Mouse (Mus musculus) cerebellum, adult 2 months (tissue): ENCODE results near the gene Dclk1. TPM values are rescaled to one million over a fixed set of nuclear protein-coding genes. Genes with fewer than 3 reads are reported as not detected.

ENCODE experiments used
- DNase-seq, 2 experiments: peaks; one replicate each; pipeline ENCODE4 v3.0.0; 2021
- H3K27ac ChIP-seq: fragments of 200-500 bp; 2 replicates; pipeline ENCODE4 v1.5.1; 2012; ENCODE audit warnings: low read length, control low read depth, inconsistent platforms; ENCODE audit not compliant: insufficient read depth
- H3K27me3 ChIP-seq: fragments of 200-500 bp; 2 replicates; pipeline ENCODE4 v1.6.1; 2012; ENCODE audit warnings: inconsistent platforms, mild to moderate bottlenecking, low read length, moderate library complexity; ENCODE audit not compliant: control insufficient read depth, insufficient read depth
- H3K4me1 ChIP-seq: fragments of 200-500 bp; 2 replicates; pipeline ENCODE4 v1.6.1; 2011; ENCODE audit warnings: low read length; ENCODE audit not compliant: control insufficient read depth, insufficient read depth
- H3K4me3 ChIP-seq: fragments of 200-500 bp; replicated peaks from 2 replicates; pipeline ENCODE3; 2011; ENCODE audit warnings: mild to moderate bottlenecking, low read depth, low read length, control low read depth; ENCODE audit not compliant: insufficient read depth
- CTCF ChIP-seq: fragments of 200-500 bp; IDR thresholded peaks from 2 replicates; pipeline ENCODE4 v1.5.1; 2011; ENCODE audit warnings: low read depth, mild to moderate bottlenecking, control low read depth, low read length, moderate library complexity, borderline replicate concordance; ENCODE audit not compliant: insufficient read depth
- POLR2A ChIP-seq: fragments of 200-500 bp; IDR thresholded peaks from 2 replicates; pipeline ENCODE4 v1.6.1; 2011; ENCODE audit warnings: low read length, control low read depth, borderline replicate concordance; ENCODE audit not compliant: insufficient read depth
- WGBS: fragments of 180-500 bp; shearing (Covaris S2); methylation state at CpG from one replicate; pipeline ENCODE4 v1.1.7; 2018; 5-methylcytosine and 5-hydroxymethylcytosine counted together
- polyA plus RNA-seq: library from polyadenylated mRNA; depleted of rRNA; stranded (reverse); fragments of >200 nt; gene quantifications from 2 replicates; pipeline ENCODE4 v1.2.3, GENCODE M21; 2012

The Dclk1 gene
- polyA plus RNA-seq, 1 experiment = 125 TPM

- H3K4me3 ChIP-seq = no peak overlapping the region
- DNase-seq = no peak
- TF ChIP-seq CTCF (no peak), POLR2A (no peak)
- H3K4me1 ChIP-seq = peaks cover 5% of the 10 kb centered on the region; the same call in 1 of the 2 replicates
- H3K27ac ChIP-seq = no peak overlapping the region
- no peaks in the 10 kb centered on the region for H3K27me3 ChIP-seq
- WGBS = 80% methylated on average over 17 of the region's 17 CpGs
Measured at GRCm38 (mm10) chr3:55517454-55518014, 275.4 kb downstream of the Dclk1 start.

GRCm38 (mm10) chr3:55520240-55521180 is 278.3 kb downstream of the Dclk1 start:
- H3K27me3 ChIP-seq = no peaks in the 10 kb centered on the region
- no peak overlapping the region for H3K4me3 ChIP-seq
- DNase-seq = peak; percentile 87 to 88
- WGBS = 5% methylated on average over 12 of the region's 12 CpGs
- peaks cover 19% of the 10 kb centered on the region for H3K4me1 ChIP-seq
- TF ChIP-seq CTCF (peak; percentile 90), POLR2A (no peak)
- no peak overlapping the region for H3K27ac ChIP-seq

- Histone ChIP-seq H3K4me3 (no peak overlapping the region), H3K27ac (peak overlapping the region; percentile 24; the same call in 1 of the 2 replicates), H3K4me1 (peaks cover 19% of the 10 kb centered on the region), H3K27me3 (no peaks in the 10 kb centered on the region)
- no peak for TF ChIP-seq POLR2A
- no peak for TF ChIP-seq CTCF
- 24% methylated on average over 8 of the region's 8 CpGs for WGBS
- peak in 1 of 2 experiments; percentile 58 for DNase-seq
Measured at GRCm38 (mm10) chr3:55521776-55522175, 279.6 kb downstream of the Dclk1 start.

- DNase-seq = peak; percentile 53 to 58
- 35% methylated on average over 7 of the region's 7 CpGs for WGBS
- Histone ChIP-seq H3K4me1 (peaks cover 28% of the 10 kb centered on the region), H3K27ac (no peak overlapping the region), H3K27me3 (no peaks in the 10 kb centered on the region), H3K4me3 (no peak overlapping the region)
- TF ChIP-seq POLR2A (no peak), CTCF (no peak)
Measured at GRCm38 (mm10) chr3:55523224-55523623, 281.1 kb downstream of the Dclk1 start.

GRCm38 (mm10) chr3:55523735-55524477 is 281.7 kb downstream of the Dclk1 start:
- TF ChIP-seq CTCF (no peak), POLR2A (no peak)
- WGBS = 29% methylated on average over 16 of the region's 16 CpGs
- H3K27me3 ChIP-seq = no peaks in the 10 kb centered on the region
- peaks cover 28% of the 10 kb centered on the region for H3K4me1 ChIP-seq
- peak in 1 of 2 experiments; percentile 60 for DNase-seq
- H3K4me3 ChIP-seq = no peak overlapping the region
- 0 out of 2 replicates have a peak overlapping the region, but pooled peaks have one; percentile 7 for H3K27ac ChIP-seq

GRCm38 (mm10) chr3:55524491-55525195 is 282.5 kb downstream of the Dclk1 start:
- H3K27me3 ChIP-seq = no peaks in the 10 kb centered on the region
- TF ChIP-seq CTCF (no peak), POLR2A (no peak)
- H3K4me3 ChIP-seq = no peak overlapping the region
- DNase-seq = no peak
- H3K27ac ChIP-seq = 0 out of 2 replicates have a peak overlapping the region, but pooled peaks have one; percentile 7
- WGBS = 67% methylated on average over 9 of the region's 9 CpGs
- peaks cover 28% of the 10 kb centered on the region for H3K4me1 ChIP-seq

- H3K4me1 ChIP-seq = peaks cover 31% of the 10 kb centered on the region
- no peak overlapping the region for H3K4me3 ChIP-seq
- no peaks in the 10 kb centered on the region for H3K27me3 ChIP-seq
- H3K27ac ChIP-seq = no peak overlapping the region
- TF ChIP-seq CTCF (no peak), POLR2A (no peak)
- 96% methylated on average over 3 of the region's 3 CpGs for WGBS
- DNase-seq = no peak
Measured at GRCm38 (mm10) chr3:55526470-55526869, 284.3 kb downstream of the Dclk1 start.
